Mouse (Mus musculus) right cerebral cortex, postnatal 25 days (tissue): ENCODE measurements at regions not wholly inside any gene's neighbourhood (a gene's known extent, or its start where the extent isn't known, plus 50 kb on each side); places are given as distances from the start of the nearest gene placed in this dataset.

ENCODE experiments used
- DNase-seq: peaks from one replicate; pipeline ENCODE4 v3.0.0; 2022

DNA sequence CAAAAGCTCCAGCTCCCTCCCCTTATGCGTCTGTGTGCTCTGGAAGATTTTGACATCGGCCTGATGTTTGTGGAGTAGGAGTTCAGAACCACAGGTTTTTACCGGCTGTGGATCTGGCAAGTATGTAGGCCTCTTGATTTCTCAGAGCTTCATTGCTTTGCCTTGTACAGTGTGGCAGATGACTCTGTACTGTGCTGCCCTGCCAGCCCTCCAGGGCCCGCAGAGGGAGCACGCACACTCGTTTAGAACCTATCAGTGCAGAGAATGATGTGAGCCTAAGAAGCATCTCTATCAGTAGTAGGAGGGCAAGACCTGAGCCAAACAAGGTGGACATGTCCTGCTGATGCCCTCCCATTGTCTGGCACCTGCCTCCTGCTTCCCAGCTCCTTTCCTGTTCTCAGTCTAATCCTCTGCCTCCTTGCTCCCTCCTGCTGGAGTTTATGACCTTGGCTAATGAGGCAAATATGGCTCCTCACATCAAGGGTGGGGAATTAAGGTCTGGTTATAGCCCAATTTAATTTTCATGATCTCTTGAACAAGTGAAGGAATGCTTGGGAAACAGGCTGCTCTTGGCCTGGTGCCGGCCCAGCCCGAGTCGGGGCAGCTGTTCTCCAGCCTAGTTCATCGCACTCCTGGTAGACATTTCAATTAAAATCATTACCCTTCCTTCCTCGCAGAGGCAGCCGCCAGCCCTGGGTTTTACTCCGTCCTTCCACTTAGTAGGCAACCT, 344.5 kb downstream of the Tmem38b start:
- DNase-seq: no peak

DNA sequence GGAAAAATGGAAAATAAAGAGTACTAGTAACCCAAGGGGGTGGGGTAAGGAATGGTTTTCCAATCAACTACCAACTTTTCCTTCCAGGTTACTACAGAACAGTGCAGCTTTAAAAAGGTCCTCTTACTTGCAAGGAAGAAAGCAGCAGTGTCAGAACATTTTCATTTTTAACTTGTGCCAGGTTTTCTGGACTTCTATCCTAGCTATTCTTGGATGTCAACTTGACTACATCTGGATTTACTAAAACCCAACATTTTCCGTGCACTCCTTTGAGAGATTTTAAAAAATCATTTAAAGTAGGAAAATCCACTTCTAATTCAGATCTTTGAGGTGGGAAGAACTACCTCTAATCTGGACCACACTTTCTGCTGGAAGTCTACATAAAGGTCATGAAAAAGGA, 358.4 kb downstream of the Tmem38b start:
- DNase-seq: no peak

DNA sequence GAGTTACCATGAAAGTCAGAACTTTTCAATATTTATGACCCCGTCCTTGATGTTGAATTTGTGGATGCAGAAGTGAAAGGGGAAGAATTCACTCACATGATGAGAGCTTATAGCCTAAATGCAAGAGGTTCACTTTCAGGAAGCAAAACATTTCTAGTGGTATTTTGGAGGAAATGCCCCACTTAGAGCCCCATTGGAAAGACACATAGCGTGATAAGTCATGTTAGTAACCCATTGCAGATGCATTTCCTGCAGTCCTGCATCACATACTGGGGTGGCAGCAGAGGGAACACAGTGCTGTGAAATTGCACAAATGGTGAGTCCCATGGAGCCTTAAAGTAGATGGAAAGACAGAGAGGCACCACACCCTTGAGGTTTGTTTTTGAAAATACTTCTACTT, 369.9 kb downstream of the Tmem38b start:
- no peak for DNase-seq

DNA sequence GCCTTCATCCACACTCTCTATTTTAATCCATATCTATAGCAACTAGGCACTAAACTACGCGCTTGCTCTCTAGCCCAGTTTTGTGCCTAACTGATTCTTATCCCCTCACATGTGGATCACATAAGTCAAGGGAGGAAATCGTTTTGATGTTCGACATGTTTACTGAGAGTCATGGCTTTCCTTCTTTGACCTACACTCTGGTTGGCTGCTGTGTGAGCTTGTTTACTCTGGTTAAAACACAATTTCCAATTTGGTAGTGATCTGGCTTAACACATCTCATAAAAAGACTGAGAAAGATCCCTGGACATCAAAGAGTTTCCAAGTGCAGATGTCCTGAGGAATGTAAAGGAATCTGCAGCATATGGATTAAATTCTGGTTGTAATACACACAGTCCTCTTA, 376.6 kb downstream of the Tmem38b start:
- DNase-seq: no peak

DNA sequence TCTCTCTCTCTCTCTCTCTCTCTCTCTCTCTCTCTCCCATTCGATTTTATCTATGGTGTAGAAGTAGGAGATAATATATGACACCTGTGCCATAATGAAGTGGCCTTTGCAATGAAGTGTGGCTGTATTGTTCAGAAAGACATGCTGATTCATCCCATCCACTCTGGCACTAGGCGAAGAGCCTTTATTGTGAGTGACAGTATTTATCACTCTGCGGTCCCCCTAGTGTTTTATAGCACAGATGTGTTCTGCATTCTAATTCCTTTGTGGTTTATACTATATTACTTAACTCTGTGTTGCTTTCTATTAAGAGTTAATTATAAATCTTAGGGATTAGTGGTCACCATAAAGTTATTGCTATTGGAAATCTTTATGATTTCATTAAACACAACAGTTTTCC, 398.7 kb downstream of the Tmem38b start:
- DNase-seq: no peak
